Mouse (Mus musculus): Measurements from ENCODE around the gene D230025D16Rik. TPM values are rescaled to one million over a fixed set of nuclear protein-coding genes. Genes with fewer than 3 reads are reported as not detected.
"Not testable (repeated sequence)": the region's sequence is repeated elsewhere in the genome, so short reads cannot be mapped to it uniquely, and the experiment has no call there.

Gene D230025D16Rik
- total RNA-seq, 2 experiments from 2014 or later: 29.2 to 30.9 TPM

- peak; percentile 78 to 81 for DNase-seq (ENCODE audit: low spot score in 2 of 2)
Observed at GRCm38 (mm10) chr8:105290554-105291314, 65.8 kb downstream of the D230025D16Rik start.

- DNase-seq (ENCODE audit: low spot score in 2 of 2): not testable (repeated sequence)
Observed at GRCm38 (mm10) chr8:105291364-105291763, 66.4 kb downstream of the D230025D16Rik start.

GRCm38 (mm10) chr8:105291802-105292201, 66.9 kb downstream of the D230025D16Rik start:
- DNase-seq (ENCODE audit: low spot score in 2 of 2): not testable (repeated sequence)

GRCm38 (mm10) chr8:105292471-105292870, 67.5 kb downstream of the D230025D16Rik start:
- no peak for DNase-seq (ENCODE audit: low spot score in 2 of 2)

GRCm38 (mm10) chr8:105293405-105293804, 68.5 kb downstream of the D230025D16Rik start:
- no peak for DNase-seq (ENCODE audit: low spot score in 2 of 2)

- no peak for DNase-seq (ENCODE audit: low spot score in 2 of 2)
Observed at GRCm38 (mm10) chr8:105294776-105295175, 69.8 kb downstream of the D230025D16Rik start.

GRCm38 (mm10) chr8:105295256-105295655, 70.3 kb downstream of the D230025D16Rik start:
- DNase-seq (ENCODE audit: low spot score in 2 of 2): no peak

GRCm38 (mm10) chr8:105295895-105296573, 71.1 kb downstream of the D230025D16Rik start, which contains the start of gene Exoc3l:
Gene Exoc3l (minus strand): TSS chr8:105296101.
- DNase-seq (ENCODE audit: low spot score in 2 of 2): no peak

- DNase-seq (ENCODE audit: low spot score in 2 of 2): peak; percentile 88 to 94
Observed at GRCm38 (mm10) chr8:105297511-105298192, 72.7 kb downstream of the D230025D16Rik start, which contains the start of gene E2f4. Gene E2f4 (plus strand): TSS chr8:105297663.

- no peak for DNase-seq (ENCODE audit: low spot score in 2 of 2)
Observed at GRCm38 (mm10) chr8:105298351-105299252, 73.7 kb downstream of the D230025D16Rik start.

GRCm38 (mm10) chr8:105299962-105300361, 75.0 kb downstream of the D230025D16Rik start:
- DNase-seq (ENCODE audit: low spot score in 2 of 2): no peak

Other genes starting within 250 kb of the D230025D16Rik start
- gene Ces2h, start 224.3 kb upstream of the D230025D16Rik start, total RNA-seq (2021): not detected
- gene Ces3a, start 176.5 kb upstream of the D230025D16Rik start, total RNA-seq (2021): not detected
- not detected for gene Ces3b, start 141.4 kb upstream of the D230025D16Rik start, total RNA-seq (2021)
- gene Ces4a, start 93.3 kb upstream of the D230025D16Rik start, total RNA-seq (2021): not detected
- 10 to 100 TPM; 26.1 to 27.3 TPM for gene Cbfb, start 54.5 kb upstream of the D230025D16Rik start, total RNA-seq (2021)
- 1 to 10 TPM; 3.6 to 4.2 TPM for gene B3gnt9, start 30.0 kb downstream of the D230025D16Rik start, total RNA-seq (2021)
- 1 to 10 TPM; 6.0 to 7.4 TPM for gene Tradd, start 39.5 kb downstream of the D230025D16Rik start, total RNA-seq (2021)
- gene Fbxl8, start 39.5 kb downstream of the D230025D16Rik start, total RNA-seq (2021): 1 to 10 TPM in 1 of 2 experiments, under 1 TPM in 1; 0.52 to 1.1 TPM
- 1 to 10 TPM; 1.4 to 1.9 TPM for gene Hsf4, start 44.7 kb downstream of the D230025D16Rik start, total RNA-seq (2021)
- 1 to 10 TPM; 5.8 to 5.9 TPM for gene Nol3, start 51.0 kb downstream of the D230025D16Rik start, total RNA-seq (2021)
- 10 to 100 TPM; 32.4 to 33.1 TPM for gene 4931428F04Rik, start 64.7 kb downstream of the D230025D16Rik start, total RNA-seq (2021)
- 1 to 10 TPM; 2.1 to 2.3 TPM for gene Exoc3l, start 71.0 kb downstream of the D230025D16Rik start, total RNA-seq (2021)
- 10 to 100 TPM; 28.8 to 33.6 TPM for gene E2f4, start 72.5 kb downstream of the D230025D16Rik start, total RNA-seq (2021)
- 1 to 10 TPM; 1.2 to 1.4 TPM for gene Elmo3, start 80.5 kb downstream of the D230025D16Rik start, total RNA-seq (2021)
- 1 to 10 TPM; 5.0 to 8.3 TPM for gene Lrrc29, start 101.1 kb downstream of the D230025D16Rik start, total RNA-seq (2021)
- gene Tmem208, start 101.2 kb downstream of the D230025D16Rik start, total RNA-seq (2021): 10 to 100 TPM; 41.3 to 45.8 TPM
- 1 to 10 TPM; 2.6 to 3.4 TPM for gene Fhod1, start 122.8 kb downstream of the D230025D16Rik start, total RNA-seq (2021)
- 10 to 100 TPM; 10.7 to 11.9 TPM for gene Slc9a5, start 123.7 kb downstream of the D230025D16Rik start, total RNA-seq (2021)
- gene Plekhg4, start 148.1 kb downstream of the D230025D16Rik start, total RNA-seq (2021): 1 to 10 TPM in 1 of 2 experiments, under 1 TPM in 1; 0.81 to 1.2 TPM
- not detected for gene Kctd19, start 188.4 kb downstream of the D230025D16Rik start, total RNA-seq (2021)
- under 1 TPM; 0.60 to 0.78 TPM for gene Lrrc36, start 188.4 kb downstream of the D230025D16Rik start, total RNA-seq (2021)
- 10 to 100 TPM; 29.0 to 30.2 TPM for gene Tppp3, start 246.4 kb downstream of the D230025D16Rik start, total RNA-seq (2021)